Mouse (Mus musculus) limb, embryonic 13.5 days (tissue): ENCODE results near the gene Ryr3. TPM values are rescaled to one million over a fixed set of nuclear protein-coding genes. Genes with fewer than 3 reads are reported as not detected.

Source experiments
- ATAC-seq: fragments of 200-750 bp; cut with Nextera tagmentation; 2 replicates; pipeline ENCODE4 v1.8.0; 2017; ENCODE audit warnings: low read depth, moderate number of reproducible peaks, moderate TSS enrichment; ENCODE audit not compliant: low FRiP score
- H3K27ac ChIP-seq: fragments of 300-500 bp; sonication (generic); 2 replicates; pipeline ENCODE4 v1.5.1; 2015; ENCODE audit warnings: inconsistent platforms, mild to moderate bottlenecking, moderate library complexity
- H3K27me3 ChIP-seq: fragments of 300-500 bp; sonication (generic); 2 replicates; pipeline ENCODE4 v1.6.1; 2015; ENCODE audit warnings: mild to moderate bottlenecking, inconsistent platforms
- H3K36me3 ChIP-seq: fragments of 300-500 bp; sonication (generic); 2 replicates; pipeline ENCODE4 v1.6.1; 2015; ENCODE audit warnings: inconsistent platforms, mild to moderate bottlenecking, moderate library complexity
- H3K4me1 ChIP-seq: fragments of 300-500 bp; sonication (generic); 2 replicates; pipeline ENCODE4 v1.6.1; 2015; ENCODE audit warnings: inconsistent platforms
- H3K4me2 ChIP-seq: fragments of 300-500 bp; sonication (generic); replicated peaks from 2 replicates; pipeline ENCODE4 v1.6.1; 2015; ENCODE audit warnings: inconsistent platforms, mild to moderate bottlenecking, moderate library complexity
- H3K4me3 ChIP-seq: fragments of 300-500 bp; sonication (generic); 2 replicates; pipeline ENCODE4 v1.5.1; 2015; ENCODE audit warnings: moderate library complexity, mild to moderate bottlenecking, inconsistent platforms
- H3K9ac ChIP-seq: fragments of 300-500 bp; sonication (generic); 2 replicates; pipeline ENCODE4 v1.6.1; 2015; ENCODE audit warnings: mild to moderate bottlenecking, inconsistent platforms
- H3K9me3 ChIP-seq: fragments of 300-500 bp; sonication (generic); 2 replicates; pipeline ENCODE4 v1.6.1; 2016; ENCODE audit warnings: inconsistent platforms
- WGBS: fragments of 180-500 bp; shearing (Covaris S2); methylation state at CpG from one replicate; pipeline ENCODE4 v1.1.7; 2015; 5-methylcytosine and 5-hydroxymethylcytosine counted together
- microRNA-seq: library from miRNA; unstranded; fragments of <30 nt; microRNA quantifications from one replicate; pipeline ENCODE4, GENCODE M21; 2016
- polyA plus RNA-seq: library from polyadenylated mRNA; unstranded; fragments of >200 nt; fragmentation: Nextera tagmentation; extraction: Ambion mirVana; gene quantifications from 2 replicates; pipeline ENCODE4 v1.2.1, GENCODE M21; 2015

Gene Ryr3
- polyA plus RNA-seq, 1 experiment from 2014 or later, result 0.98 TPM

DNA sequence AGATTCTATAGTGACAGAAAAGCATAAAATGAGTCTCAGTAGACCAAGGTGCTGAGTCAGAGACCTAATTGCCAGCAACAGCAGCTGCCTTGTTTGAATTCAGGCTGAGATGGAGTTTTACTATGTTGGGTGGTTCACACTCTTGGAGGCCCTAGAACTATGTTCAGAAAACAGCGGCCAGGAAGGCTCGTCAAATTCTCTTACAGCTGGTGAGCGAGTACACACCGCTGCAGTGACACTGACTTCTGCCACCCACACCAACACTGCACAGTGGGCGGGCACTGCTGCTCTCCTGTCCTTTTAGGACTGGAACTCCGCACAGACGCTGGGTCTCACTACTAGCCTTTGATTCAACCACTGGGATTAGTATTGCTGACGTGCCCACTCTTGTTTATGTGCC is 614.4 kb downstream of the Ryr3 start:
- Histone ChIP-seq H3K4me3 (no peak overlapping the region), H3K27me3 (no peaks in the 10 kb centered on the region), H3K27ac (no peak overlapping the region), H3K9ac (no peak overlapping the region), H3K36me3 (no peaks in the 10 kb centered on the region), H3K4me1 (peaks cover 8% of the 10 kb centered on the region), H3K4me2 (no peak overlapping the region), H3K9me3 (no peaks in the 10 kb centered on the region)
- no peak; the same call in 1 of the 2 replicates for ATAC-seq
- 46% methylated on average over 8 of the region's 8 CpGs for WGBS

DNA sequence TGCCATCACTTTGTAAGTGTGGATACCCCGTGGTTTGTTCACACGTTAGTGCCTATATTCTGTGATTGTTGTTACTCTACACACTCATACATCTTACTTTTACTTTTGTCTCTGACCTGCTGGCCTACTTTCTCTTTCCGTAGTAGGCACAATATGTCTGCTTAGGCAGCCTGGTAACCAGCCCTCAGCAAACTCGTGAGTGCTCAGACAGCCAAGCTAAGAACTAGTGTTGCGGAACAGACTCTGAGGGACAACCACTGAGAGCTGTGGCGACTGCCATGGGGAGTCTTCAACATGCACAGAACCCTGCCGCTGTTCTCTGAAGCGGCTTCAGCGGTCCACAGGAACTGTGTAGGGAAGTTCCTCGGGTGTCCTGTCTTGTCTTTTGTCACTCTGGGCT is 616.7 kb downstream of the Ryr3 start:
- no peak overlapping the region for H3K4me3 ChIP-seq
- H3K9me3 ChIP-seq, result no peaks in the 10 kb centered on the region
- no peak overlapping the region for H3K4me2 ChIP-seq
- no peak for ATAC-seq
- no peak overlapping the region for H3K9ac ChIP-seq
- H3K36me3 ChIP-seq, result no peaks in the 10 kb centered on the region
- peaks cover 8% of the 10 kb centered on the region for H3K4me1 ChIP-seq
- H3K27ac ChIP-seq, result no peak overlapping the region
- H3K27me3 ChIP-seq, result no peaks in the 10 kb centered on the region
- 78% methylated on average over 10 of the region's 10 CpGs for WGBS

DNA sequence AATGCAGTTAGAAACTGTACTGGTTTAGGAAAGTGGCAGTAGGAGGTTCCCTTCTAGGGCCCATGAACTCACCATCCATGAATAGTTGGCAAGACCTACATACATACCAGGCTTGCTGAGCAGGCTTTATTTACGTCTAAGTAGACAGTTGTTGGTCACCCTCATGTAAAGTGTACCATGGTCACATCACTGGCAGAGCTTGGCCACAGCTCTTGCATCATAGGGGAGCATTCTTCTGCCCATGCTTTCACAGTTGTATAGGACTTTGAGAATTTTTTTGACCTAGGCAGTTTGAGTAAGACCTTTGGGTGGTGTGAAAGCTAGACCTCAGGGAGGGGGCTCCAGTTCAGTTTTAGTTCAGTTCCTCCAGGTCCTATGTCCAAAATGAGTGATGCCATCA is 619.8 kb downstream of the Ryr3 start:
- Histone ChIP-seq H3K4me1 (0 out of 2 replicates have a peak, but pooled peaks cover 4% of the 10 kb centered on the region), H3K27ac (no peak overlapping the region), H3K9me3 (no peaks in the 10 kb centered on the region), H3K4me2 (no peak overlapping the region), H3K36me3 (no peaks in the 10 kb centered on the region), H3K9ac (no peak overlapping the region), H3K27me3 (no peaks in the 10 kb centered on the region), H3K4me3 (no peak overlapping the region)
- ATAC-seq, result no peak
- WGBS, result 78% methylated on average over 1 of the region's 1 CpGs

DNA sequence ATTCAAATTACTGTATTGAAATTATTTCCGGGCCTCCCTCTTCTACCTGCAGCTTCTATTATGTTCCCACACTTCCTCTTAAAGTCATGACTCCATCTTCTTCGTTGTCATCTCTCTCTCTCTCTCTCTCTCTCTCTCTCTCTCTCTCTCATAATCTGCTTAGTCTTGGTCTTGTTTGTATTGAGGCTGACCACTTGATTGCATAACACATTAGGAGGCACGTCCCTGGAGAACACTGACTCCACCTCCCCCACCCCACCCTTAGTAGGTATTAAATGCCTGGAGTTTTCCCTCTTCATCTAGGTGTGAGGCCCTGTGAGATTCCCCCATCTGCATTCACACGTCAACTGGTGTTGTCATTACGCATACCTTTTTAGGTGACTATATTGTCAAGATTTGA is 620.5 kb downstream of the Ryr3 start:
- no peak overlapping the region for H3K4me2 ChIP-seq
- H3K36me3 ChIP-seq, result no peaks in the 10 kb centered on the region
- WGBS, result 68% methylated on average over 5 of the region's 5 CpGs
- H3K27me3 ChIP-seq, result no peaks in the 10 kb centered on the region
- ATAC-seq, result no peak
- no peaks in the 10 kb centered on the region for H3K9me3 ChIP-seq
- no peak overlapping the region for H3K27ac ChIP-seq
- no peak overlapping the region for H3K9ac ChIP-seq
- H3K4me1 ChIP-seq, result 0 out of 2 replicates have a peak, but pooled peaks cover 4% of the 10 kb centered on the region
- no peak overlapping the region for H3K4me3 ChIP-seq

DNA sequence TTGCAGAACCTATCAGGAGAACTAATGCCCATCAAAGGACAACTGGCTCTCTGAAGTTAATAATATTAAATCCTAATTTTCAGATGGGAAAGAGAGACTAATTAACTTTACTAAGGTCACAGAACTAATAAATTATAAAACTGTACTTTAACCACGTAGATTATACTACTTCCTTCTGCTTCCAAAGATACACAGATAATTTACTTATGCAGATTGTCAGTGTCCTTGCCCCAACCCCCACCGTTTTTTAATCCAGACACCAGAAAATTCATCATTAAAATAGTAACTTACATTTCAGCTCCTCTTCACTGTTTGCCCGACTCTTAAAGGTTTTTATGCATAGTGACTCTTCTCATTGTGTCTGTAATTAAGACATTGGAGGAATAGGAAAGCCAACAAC is 621.1 kb downstream of the Ryr3 start:
- no peak overlapping the region for H3K9ac ChIP-seq
- no peak for ATAC-seq
- WGBS, result 79% methylated on average over 3 of the region's 3 CpGs
- H3K4me2 ChIP-seq, result no peak overlapping the region
- no peaks in the 10 kb centered on the region for H3K36me3 ChIP-seq
- H3K4me3 ChIP-seq, result no peak overlapping the region
- H3K27ac ChIP-seq, result no peak overlapping the region
- H3K9me3 ChIP-seq, result no peaks in the 10 kb centered on the region
- H3K4me1 ChIP-seq, result no peaks in the 10 kb centered on the region
- H3K27me3 ChIP-seq, result no peaks in the 10 kb centered on the region

DNA sequence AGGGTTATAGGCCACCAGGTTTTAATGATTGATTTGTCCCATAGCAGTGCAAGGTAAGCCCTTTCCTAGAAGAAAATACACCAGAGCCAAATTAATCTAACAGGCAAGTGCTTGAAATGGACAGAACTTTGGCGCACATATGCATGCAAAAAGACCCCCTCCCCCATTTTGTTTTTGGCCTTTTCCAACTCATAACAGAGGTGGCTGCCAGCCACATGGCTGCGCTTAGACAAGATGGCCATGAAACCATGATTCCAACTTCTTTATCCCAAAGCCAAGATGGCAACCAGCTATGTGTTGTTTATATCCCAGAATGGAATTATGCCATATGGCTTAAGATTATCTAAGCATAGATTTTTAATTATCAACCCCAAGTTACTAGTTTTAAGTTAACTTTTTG is 623.1 kb downstream of the Ryr3 start:
- Histone ChIP-seq H3K27ac (no peak overlapping the region), H3K9me3 (no peaks in the 10 kb centered on the region), H3K36me3 (no peaks in the 10 kb centered on the region), H3K4me1 (no peaks in the 10 kb centered on the region), H3K27me3 (no peaks in the 10 kb centered on the region), H3K4me3 (no peak overlapping the region), H3K4me2 (no peak overlapping the region), H3K9ac (no peak overlapping the region)
- 90% methylated on average over 2 of the region's 2 CpGs for WGBS
- no peak for ATAC-seq

DNA sequence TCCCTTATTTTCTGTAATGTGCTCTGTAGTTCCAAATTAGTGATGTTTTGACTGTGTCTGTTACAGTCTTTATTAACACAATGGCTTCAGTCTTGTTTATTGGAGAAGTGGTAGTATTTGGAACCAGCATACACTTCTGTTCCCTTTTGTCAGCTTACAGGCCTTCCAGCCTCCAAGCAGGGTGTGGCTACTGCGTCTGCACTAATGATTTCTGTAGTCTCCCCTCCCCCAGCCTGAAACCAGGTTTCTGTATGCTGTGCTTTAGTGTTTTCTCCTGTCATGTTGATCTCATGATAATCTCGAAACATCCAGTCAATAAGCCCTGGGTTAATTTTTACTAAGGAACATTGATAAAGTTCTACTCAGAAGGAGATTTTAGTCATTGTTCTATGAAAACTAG is 623.6 kb downstream of the Ryr3 start:
- no peak overlapping the region for H3K4me2 ChIP-seq
- WGBS, result 63% methylated on average over 2 of the region's 2 CpGs
- ATAC-seq, result no peak

DNA sequence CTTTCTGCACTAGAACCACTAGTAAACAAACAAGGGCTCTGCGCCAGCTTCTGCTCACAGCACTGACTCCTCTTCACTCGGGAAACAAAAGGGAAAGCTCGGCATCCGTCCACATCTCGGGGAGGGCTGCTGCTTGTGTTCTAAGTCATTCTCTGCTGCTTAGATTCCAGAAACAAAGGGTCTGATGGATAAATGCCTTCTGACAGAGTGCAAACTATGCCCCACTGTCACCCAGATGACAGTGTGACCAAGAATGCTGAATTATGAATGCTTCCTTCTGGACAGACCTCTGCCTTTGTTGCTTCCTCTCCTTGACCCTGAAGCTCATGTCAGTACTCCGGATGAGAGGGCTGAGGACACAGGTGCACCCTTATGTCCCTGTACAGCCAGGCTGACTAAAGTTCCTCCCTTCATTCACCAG is 625.4 kb downstream of the Ryr3 start:
- WGBS, result 84% methylated on average over 6 of the region's 6 CpGs
- Histone ChIP-seq H3K27me3 (no peaks in the 10 kb centered on the region), H3K36me3 (no peaks in the 10 kb centered on the region), H3K27ac (no peak overlapping the region), H3K9me3 (no peaks in the 10 kb centered on the region), H3K4me3 (no peak overlapping the region), H3K9ac (no peak overlapping the region), H3K4me2 (no peak overlapping the region), H3K4me1 (no peaks in the 10 kb centered on the region)
- ATAC-seq, result no peak

More for the DNA sequence above, 623.6 kb downstream of the Ryr3 start:
- Histone ChIP-seq H3K27ac (no peak overlapping the region), H3K9ac (no peak overlapping the region), H3K4me1 (no peaks in the 10 kb centered on the region), H3K9me3 (no peaks in the 10 kb centered on the region), H3K36me3 (no peaks in the 10 kb centered on the region), H3K4me3 (no peak overlapping the region), H3K27me3 (no peaks in the 10 kb centered on the region)

DNA sequence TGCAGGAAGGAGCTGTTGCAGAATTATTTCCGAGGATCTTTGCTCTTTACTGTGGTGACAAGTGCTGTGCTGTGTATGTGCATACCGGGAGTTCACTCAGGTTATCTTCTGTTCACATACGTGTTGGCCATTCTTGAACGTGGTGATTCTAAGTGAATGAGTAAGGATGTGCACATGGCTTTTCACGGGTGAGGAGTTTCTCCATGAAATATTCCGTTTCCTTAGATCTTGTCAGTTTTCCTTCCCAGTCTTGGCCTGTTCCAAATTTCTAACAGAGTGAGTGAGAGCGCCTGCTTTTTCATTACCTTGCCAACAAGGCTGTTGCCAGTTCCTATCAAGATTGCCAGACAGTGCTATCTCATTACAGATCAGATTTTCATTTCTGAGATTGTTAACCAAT is 625.9 kb downstream of the Ryr3 start:
- Histone ChIP-seq H3K36me3 (no peaks in the 10 kb centered on the region), H3K4me1 (no peaks in the 10 kb centered on the region), H3K9me3 (no peaks in the 10 kb centered on the region), H3K27me3 (no peaks in the 10 kb centered on the region), H3K9ac (no peak overlapping the region), H3K27ac (no peak overlapping the region), H3K4me3 (no peak overlapping the region), H3K4me2 (no peak overlapping the region)
- WGBS, result 89% methylated on average over 7 of the region's 7 CpGs
- ATAC-seq, result no peak

Small RNA genes lying within 50 kb of the gene (microRNA-seq; reads per million reads assigned to microRNA genes)
- not detected for gene Gm44374

Other genes starting within 250 kb of the Ryr3 start
- not detected in 2 replicates for gene Tmco5b, start 68.6 kb upstream of the Ryr3 start, polyA plus RNA-seq
- gene Fmn1, start 110.6 kb upstream of the Ryr3 start, polyA plus RNA-seq, result 1.9 and 2.0 TPM in 2 replicates